Mouse (Mus musculus) cerebellum, postnatal 14 days (tissue): Measurements from ENCODE around the gene Lce1d.

Experiments used
- DNase-seq, 2 experiments: peaks; one replicate each; pipeline ENCODE4 v3.0.0; 2021; ENCODE audit warnings: mixed read lengths in 2 of 2

Lce1d gene

GRCm38 (mm10) chr3:92687110-92687509 lies at the start of gene Lce1d:
TSS of gene Lce1d (minus strand) at chr3:92687210.
- DNase-seq = no peak

DNA sequence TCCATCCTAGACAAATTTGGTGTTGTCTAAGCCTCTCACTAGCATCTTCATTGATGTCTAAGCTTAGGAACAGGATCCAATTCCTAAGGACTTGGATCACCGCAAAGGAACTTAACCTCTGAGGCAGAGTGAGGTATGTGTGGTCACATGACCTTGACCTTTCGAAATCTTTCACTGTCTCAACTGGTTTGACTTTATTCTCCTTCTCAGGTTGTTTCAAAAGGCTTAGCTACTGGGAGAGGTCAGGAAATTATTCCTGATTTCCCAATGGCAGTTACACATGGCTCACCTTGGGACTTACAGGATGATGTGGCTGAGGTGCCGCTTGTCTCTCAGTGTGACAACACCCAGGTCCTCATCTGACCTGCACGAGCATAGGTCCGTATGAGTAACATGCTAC lies 35.6 kb upstream of the Lce1d start:
- DNase-seq = no peak

GRCm38 (mm10) chr3:92720250-92720649 lies 33.2 kb upstream of the Lce1d start, which contains the start of gene Lce1f:
TSS of gene Lce1f (minus strand) at chr3:92720350.
- no peak for DNase-seq

DNA sequence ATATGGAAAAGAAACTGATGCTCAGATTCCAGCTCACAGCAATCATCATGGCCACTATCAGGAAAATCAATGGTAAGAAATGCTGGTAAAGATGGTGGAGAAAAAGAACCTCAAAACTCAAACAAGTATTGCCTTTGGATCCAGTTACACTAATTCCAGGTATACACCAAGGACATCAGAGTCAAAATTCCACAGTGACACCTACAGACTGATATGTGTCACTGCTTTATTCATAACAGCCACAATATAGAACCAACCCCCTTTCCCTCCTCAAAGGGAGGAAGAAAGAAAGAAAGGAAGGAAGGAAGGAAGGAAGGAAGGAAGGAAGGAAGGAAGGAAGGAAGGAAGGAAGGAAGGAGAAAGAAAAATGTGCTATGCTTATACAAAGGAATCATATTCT lies 28.1 kb upstream of the Lce1d start:
- no peak for DNase-seq

DNA sequence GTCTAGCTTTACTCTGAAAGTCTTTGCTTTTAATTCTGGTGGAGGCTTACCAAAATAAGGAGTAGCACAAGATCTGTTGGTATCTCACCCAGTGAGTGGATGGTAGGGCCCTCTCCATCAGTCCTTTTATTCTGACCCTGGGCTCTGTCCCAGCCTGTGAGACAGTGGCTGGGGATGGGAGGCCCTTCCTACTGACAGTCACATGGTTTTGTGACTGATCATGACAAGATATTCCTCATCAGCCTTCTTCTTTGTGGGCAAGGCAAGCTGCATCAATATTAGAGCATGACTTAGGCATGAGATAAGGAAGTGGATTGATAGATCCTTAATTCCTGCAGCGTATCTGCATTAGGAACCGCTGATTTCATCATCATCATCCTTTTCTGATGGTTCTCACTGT lies 22.0 kb upstream of the Lce1d start, which contains the start of gene Lce1e:
Gene Lce1e, minus strand, starts transcription at position 101 of the 400 bp plus-strand sequence.
- DNase-seq = no peak

DNA sequence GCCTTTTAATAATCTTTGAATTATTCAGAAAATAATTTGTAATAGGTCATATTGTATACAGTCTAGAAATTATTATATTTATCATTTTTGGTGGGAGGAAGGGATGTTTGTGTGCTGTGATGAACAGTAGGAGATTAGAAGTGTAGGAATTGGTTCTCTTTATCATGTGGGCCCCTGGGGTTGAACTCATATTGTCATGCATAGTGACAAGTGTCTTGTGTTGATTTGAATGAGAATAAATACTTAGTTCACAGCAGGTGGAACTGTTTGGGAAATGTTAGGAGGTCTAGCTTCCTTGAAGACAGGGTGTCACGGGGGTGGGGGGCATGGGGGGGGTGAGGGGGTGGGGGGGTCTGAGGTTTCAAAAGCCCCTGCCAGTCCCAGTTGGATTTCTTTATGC lies 7.6 kb upstream of the Lce1d start:
- no peak for DNase-seq

DNA sequence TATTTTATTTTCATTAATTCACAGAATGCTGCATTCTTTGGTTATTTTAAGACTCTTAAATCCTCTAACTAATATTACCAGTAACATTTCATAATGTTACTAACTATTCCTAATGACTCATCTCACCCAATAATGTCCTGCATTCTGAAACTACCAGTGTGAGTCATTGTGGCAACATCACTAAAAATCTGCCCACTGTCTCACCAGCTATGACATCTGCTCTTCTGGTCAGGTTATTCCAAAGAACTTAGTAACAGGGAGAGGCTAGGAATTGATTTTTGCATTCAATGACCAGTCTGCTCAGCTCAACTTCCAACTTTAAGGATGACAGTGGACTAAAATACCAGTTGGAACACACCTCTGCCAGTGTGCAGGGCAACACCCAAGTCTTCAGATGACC lies 4.7 kb upstream of the Lce1d start:
- DNase-seq = no peak

GRCm38 (mm10) chr3:92689154-92689553 lies 2.1 kb upstream of the Lce1d start:
- DNase-seq = peak; percentile 22 to 49

DNA sequence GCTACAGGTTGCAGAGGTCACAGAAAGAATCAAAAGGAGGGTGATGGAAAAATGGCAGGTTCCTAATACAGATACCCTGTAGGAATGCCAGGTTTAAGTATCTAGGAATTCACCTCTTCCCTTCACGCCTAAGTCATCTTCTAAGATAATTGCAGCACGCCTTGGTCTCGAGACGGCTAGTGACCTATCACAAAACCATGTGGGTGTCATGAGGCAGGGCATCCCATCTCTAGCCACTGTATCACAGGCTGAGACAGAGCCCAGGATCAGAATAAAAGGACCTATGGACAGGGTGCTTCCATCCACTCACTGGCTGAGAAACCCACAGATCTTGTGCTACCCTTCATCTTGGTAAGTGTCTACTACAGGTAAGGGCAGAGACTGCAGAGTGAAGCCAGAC lies 8.1 kb downstream of the Lce1d start, which contains the start of gene Lce1c:
Gene Lce1c, plus strand, starts transcription at position 301 of the 400 bp plus-strand sequence.
- no peak for DNase-seq

GRCm38 (mm10) chr3:92670215-92670614 lies 16.8 kb downstream of the Lce1d start, which contains the start of gene Lce1a2:
TSS of gene Lce1a2 (minus strand) at chr3:92670315.
- no peak for DNase-seq

GRCm38 (mm10) chr3:92656826-92657225 lies 30.2 kb downstream of the Lce1d start, which contains the start of gene Lce1b:
TSS of gene Lce1b (minus strand) at chr3:92656926.
- no peak for DNase-seq

DNA sequence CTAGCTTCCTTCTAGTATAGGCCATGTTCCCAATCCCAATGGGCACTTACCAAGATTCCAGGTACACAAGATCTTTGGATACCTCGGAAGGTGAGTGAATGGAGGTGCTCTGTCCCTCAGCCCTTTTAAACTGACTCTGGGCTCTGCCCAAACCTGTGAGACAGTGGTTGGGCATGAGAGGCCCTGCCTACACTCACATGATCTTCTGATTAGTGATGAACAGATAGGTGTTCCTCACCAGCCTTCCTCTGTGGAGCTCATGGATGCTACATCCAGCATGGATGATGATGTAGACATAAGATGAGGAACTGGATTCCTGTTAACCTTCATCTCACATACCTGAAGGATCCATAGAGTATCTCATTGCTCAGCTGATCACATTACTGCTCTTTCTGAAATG lies 38.8 kb downstream of the Lce1d start, which contains the start of gene Lce1a1:
Gene Lce1a1, minus strand, starts transcription at position 101 of the 400 bp plus-strand sequence.
- no peak for DNase-seq

DNA sequence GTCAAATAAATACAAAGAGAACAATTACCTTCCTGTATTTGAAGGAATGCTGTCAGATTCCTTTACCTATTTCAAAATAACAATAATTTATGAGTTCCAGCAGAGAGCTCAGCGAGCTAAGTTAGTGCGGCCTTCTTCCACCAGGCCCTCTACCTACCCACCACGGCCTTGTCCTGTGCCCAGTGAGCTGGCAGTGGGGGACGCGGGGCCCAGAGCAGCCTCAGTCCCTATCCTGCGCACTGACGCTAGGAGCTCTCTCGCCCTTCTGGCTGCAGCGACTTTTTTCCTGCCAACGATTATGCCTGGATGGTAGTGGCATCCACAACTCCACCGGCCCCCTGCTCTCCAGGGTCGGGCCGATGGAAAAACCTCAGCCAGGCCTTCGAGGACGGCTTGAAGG lies 47.2 kb downstream of the Lce1d start:
- DNase-seq = no peak

GRCm38 (mm10) chr3:92638653-92638991 lies 48.4 kb downstream of the Lce1d start:
- DNase-seq = no peak

DNA sequence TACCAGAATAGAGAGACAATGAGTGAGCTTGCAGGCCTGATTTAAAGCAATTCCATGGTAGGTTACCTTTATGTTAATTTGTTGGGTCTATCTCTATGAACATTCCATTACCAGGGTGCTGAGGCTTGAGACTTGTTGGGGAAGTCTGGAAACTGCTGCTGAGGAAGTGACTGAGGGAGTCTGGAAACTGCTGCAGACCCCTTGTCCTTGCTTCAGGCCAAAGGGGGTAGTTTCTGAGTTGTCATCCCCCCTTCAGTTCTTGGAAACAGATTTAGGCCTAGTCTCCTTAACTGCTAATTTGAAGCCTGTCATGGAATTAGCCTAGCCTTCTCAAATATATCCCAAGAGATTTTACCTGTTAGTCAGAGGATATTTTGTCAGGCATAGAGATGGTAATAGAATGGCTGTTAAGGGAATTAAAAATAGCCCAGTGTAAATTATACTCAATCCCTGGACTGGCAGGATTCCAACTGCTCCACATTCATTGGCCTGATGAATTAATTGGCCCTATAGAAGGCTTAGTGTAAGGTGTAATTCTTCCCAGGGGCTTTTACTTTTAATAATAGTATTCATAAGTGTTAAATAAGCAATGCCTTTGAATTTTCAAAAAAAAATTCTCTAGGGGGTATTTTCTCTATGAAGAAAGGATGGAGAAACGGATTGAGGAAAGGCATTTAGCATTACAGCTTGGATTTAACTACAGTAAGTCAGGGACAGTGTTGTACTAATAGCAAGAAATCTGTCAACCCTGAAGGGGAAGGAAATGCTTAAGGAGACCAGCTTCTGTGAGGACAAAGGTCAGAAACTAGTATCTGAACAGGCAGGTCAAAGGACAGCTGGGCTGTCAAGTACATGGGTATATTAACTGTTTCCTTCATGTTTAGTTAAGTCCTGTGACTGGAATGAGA lies 49.0 kb downstream of the Lce1d start:
- DNase-seq = peak; percentile 0 to 2
